Mouse (Mus musculus): ENCODE data around the gene Atrx.
"Not testable (repeated sequence)": the region's sequence is repeated elsewhere in the genome, so short reads cannot be mapped to it uniquely, and the experiment has no call there.

Atrx gene
- long read RNA-seq, experiment 1, partial matches to known transcripts: 15 of 118 reads
- long read RNA-seq, experiment 1, other reads (novel, unspliced or antisense): 93 of 118 reads
- long read RNA-seq, experiment 2, partial matches to known transcripts: 16 of 88 reads
- long read RNA-seq, experiment 2, other reads (novel, unspliced or antisense): 65 of 88 reads

DNA sequence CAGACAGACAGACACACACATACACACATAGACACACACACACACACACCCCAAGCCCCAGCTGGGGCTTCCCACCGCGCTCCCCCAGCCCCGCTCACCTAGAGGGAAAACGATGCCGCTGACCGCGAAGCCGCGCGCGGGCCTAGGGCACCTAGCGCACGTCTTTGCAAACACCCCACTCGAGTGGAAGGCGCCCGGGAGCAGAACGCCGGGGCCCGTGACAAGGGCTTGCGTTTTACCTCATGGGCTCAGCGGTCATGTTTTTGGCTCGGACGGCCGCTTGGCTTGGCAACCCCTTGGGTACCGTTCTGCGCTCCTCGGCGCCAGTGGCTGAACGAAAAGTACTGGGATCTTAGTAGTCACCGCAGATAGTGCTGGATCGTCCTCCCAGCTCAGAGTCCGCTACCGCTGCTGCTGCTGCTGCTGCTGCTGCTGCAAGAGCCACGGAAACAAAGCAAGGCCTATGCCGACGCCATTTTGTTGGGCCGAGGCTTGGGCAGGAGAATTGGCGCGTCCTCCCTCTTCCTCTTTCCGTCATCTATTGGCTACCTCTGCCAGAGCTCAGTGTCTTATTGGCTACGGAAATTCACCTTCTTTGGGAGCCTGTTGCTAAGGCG is at the start of gene Atrx:
Gene Atrx (minus strand): TSS at position 543 of the 617 bp plus-strand sequence.
- intact Hi-C loops (cut with DNase I): loop anchor here (10.0 kb wide), 1 partner anchor 86 kb away; the partner anchor contains the start of genes Cox7b and Magt1

DNA sequence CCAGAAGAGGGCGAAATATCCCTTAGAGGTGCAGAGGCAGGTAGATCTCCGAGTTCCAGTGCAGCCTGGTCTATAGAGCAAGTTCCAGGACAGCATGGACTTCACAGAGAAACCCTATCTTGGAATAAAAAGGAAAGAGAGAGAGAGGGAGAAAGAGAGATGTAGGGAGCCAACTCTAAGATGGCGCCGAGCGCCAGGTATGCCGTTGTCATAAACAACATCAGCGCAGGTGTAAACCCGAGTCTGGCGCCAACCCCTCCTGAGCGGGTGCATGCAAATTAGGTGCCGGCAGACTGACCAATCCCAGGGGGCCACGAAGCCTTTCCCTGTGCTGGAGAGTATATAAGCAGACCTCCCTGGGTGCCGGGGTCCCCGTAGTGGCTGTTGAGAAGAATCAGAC is 27.9 kb upstream of the Atrx start:
- intact Hi-C loops (cut with DNase I): not testable (repeated sequence)

DNA sequence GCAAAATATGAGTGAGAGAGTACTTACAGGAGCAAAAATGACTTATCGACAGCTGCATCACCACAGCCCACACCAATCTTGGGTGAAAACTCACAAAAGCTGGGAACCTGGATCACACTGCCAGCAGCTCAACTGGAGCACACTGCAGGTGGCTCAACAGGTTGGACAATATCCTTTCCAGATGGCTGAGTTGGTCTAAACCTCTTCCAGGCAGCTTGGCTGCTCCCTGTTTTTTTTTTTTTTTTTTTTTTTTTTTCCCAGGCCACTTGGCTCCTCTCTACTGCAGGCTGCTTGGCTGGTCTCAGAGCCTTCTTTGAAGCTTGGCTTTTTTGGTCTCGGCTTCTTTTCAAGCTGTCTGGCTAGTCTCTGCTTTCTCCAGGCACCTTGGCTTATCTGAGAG is 24.8 kb upstream of the Atrx start:
- intact Hi-C loops (cut with DNase I): no loop called here

DNA sequence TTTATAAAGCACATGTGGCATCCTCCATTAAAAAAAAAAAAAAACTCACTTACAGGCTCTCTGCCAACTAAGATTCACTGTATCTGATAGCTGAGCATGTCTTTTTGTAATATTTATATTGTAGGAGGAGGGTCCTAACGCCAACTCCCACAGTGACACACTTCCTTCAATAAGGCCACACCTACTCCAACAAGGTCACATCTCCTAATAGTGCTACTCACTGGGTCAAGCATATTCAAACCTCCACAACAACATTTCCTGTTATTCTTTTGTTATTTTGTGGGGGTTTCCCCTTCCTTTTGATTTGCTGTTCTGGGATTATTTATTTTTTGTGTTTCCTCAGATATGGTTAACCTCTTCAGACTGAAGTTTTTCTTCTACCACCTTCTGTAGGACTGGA is 17.2 kb upstream of the Atrx start:
- intact Hi-C loops (cut with DNase I): no loop called here

DNA sequence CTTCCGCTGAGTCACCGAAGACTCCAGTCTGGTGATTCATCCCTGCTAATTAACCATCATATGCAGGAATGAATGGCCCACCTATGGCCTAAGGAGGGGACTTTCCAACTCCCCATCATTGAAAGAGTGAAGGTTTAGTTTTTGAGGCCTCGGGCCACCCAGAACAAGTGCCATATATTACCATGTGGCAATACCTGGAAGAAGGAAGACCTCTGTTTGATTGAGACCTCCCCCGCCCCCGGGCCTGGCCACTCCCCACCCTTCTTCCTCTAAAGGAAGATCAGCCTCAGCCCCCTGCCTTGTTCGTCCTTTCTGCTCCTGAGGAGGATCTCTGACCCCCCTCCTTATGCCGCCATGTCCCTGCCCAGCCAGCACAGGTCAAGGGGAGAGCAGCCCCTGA is 10.0 kb upstream of the Atrx start:
- intact Hi-C loops (cut with DNase I): no loop called here

DNA sequence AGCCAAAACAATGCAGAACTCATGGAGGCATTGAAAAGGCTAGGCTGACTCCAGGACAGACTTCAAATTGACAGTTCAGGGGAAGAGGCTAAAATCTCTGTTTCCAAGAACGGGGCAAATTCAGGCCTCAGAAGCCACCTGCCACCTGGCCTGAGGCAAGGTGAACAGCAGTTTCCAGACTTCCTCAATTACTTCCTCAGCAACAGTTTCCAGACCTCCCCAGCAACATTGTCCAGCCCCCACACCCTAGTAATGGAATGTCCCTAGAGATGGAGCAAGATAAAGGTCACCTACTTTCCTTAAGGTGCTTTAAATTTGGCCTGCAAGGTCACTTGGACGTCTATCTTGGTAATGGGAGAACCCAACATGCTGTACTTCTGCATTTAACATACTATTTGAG is 8.5 kb upstream of the Atrx start:
- intact Hi-C loops (cut with DNase I): no loop called here

DNA sequence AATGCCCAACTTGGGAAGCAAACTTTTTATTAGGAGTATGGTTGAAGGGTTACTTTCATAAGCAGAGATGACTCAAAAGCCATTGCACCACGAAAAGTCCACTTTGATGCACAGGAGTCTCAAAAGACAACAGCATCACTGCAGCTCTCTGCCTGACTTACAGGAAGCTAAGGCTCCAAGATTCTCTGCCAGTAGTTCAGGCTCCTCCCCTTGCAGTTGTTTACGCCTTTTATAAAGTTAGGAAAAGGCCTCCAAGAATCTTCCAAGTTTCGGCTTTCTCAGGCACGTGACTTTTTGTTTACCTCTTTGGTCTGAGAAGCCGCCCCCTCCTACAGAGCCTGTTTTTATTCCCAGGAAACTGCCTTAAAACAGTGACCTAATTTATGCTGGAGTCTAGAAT is 5.1 kb upstream of the Atrx start:
- intact Hi-C loops (cut with DNase I): no loop called here

DNA sequence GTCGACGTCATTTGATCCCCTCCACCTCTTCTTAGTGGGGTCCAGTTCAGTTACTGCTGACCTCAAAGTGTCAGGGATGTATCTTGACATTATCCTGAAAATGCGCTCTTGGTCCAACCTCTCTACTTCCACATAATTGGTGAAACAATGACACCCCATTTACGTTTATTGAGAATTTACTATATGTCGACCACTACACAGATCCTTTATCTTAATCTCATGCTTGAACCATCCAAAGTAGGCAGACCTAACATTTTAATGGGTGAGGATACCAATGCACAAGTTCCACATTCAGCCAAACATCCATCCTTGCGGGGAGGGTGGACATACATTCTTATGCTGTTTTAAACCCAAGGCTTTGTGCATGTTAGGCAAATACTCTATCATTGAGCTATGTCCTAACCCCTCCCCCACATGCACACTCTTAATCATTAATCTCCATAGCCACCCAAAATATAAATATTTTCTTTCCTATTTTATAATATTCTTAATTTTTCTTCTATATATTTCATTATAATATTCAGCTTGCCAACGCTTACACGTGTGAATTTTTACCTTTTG is 355 bp upstream of the Atrx start:
- intact Hi-C loops (cut with DNase I): loop anchor here (10.0 kb wide), 1 partner anchor 85 kb away; the partner anchor contains the start of genes Cox7b and Magt1

DNA sequence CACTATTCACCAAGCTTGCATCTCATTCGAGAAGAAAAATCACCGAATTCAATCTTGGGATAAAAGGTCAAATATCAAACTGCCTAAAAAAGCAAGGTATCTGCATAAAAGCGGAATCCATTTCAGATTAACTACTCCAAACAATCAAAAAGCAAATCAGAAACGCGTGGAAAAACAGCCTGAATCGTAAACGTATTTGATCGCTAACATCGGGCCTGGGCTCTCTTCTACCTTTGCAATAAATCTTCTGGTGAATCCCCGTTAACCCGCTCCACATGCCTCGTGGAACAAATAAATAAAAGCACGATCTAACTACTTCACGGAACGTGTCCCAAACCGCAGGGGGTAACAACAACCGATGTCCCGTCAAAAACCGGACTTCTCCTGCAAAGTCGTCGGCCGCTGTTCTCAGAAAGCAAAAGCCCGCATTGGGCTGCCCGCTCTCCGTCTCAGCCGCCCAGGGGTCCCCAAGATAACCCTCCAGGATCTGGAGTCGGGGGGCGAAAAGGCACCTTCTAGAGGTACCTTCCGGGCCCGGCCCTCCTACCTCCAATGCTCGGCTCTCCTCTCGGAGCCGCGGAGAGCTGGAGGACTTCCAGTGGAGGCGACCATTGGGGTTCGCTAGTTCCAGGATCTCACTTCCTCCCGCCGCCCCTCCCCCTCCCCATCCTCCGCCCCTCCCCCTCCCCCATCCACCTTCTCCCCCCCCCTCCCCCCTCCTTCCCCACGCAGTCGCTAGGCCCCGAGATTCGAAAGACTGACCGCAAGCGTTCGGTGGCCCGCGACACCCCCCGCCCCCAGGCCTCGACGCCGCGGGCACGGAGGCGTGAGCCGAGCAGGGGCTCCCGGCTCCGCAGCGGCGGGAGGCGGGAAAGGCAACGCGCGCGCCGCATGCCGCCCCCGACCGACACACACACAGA is 1.0 kb downstream of the Atrx start:
- intact Hi-C loops (cut with DNase I): loop anchor here (10.0 kb wide), 1 partner anchor 87 kb away; the partner anchor contains the start of genes Cox7b and Magt1

DNA sequence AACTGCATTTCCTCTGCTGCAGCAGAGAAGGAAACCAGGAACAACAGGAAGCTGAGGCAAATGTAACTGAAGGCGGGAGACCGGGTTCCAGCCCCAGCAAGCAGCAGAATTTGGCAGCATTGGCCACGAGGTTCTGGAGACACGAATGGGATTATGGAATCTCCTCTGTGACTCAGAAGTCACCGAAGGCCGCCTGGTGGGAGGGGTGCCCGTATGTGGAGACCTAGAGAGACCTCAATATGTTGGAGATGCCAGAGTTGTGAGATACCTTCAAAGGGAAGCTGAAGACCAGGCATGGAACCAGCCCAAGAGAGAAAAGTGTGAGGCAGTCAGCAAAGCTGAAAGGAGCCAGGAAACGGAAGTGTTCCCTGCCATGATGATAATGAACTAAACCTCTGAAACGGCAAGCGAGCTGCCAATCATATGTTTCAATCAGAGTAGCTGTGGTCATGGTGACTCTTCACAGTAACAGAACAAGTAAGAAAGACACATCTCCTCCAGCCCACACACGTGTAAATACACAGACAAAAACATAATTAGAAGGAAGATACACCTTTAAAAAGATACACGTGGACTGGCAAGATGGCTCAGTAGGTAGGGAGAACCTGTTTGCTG is 3.0 kb downstream of the Atrx start:
- intact Hi-C loops (cut with DNase I): loop anchor here (10.0 kb wide), 1 partner anchor 89 kb away; the partner anchor contains the start of genes Cox7b and Magt1

DNA sequence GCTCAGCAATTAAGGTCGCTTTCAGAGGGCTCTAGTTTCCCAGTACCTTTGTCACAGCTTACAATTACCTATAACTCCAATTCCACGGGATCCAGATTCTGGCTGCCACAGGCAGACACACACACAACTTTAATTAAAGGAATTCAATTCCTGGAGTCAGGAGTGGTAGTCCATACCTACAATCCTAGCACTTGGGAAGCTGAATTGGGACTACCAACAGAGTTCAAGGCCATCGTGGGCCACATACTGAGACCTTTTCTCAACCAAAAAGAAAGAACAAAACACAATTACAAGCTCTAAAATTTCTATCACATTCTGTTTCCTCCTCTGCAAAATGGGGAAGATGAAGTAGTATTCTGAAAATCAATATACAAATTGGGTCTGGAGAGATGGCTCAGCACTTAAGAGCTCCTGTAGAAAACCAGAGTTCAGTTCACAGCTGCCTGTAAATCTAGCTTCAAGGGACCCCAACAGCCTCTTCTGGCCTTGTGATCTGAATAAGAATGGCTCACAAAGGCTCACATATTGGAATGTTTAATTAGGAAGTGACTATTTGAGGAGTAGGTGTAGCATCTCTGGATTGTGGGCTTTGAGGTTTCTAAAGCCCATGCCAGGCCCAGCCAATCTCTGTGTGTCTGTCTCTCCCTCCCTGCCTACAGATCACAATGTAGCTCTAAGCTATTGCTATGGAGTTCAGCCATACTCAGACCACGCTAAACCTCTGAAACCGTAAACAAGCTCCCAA is 4.7 kb downstream of the Atrx start:
- intact Hi-C loops (cut with DNase I): loop anchor here (10.0 kb wide), 1 partner anchor 90 kb away; the partner anchor contains the start of genes Cox7b and Magt1

DNA sequence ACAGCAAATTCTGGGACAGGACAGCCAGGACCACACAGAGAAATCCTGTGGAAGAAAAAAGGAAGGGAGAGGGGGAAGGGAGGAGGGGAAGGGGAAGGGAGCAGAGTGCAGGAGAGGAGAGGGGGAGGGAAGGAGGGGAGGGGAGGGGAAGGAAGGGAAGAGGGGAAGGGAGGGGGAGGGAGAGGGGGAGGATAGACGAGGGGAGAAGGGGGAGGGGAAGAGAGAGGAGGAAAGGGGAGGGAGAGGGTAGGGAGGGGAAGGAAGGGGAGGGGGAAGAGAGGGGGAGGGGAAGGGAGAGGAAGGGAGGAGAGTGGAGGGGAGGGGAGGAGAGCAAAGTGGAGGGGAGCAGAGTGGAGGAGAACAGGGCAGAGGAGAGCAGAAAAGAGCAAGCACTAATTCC is 5.3 kb downstream of the Atrx start:
- intact Hi-C loops (cut with DNase I): loop anchor here (10.0 kb wide), 1 partner anchor 91 kb away; the partner anchor contains the start of genes Cox7b and Magt1

DNA sequence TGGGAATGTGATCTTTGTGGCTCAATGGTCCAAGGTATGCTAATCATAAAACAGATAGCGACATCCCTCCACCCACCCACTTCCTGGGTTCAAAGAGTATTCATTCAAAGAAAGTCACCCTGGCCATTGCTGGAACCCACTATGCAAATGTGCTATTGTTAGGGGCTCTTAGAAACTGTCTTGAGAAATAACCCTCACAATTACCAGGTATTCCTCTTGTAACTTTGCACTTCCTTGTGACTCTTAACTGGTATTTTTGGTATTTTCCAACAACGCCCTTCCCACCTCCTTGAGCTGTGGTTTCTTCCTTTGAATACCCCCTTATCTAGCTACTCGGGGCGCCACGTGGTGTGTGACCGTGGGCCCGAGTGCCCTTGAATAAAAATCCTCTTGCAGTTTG is 6.2 kb downstream of the Atrx start:
- intact Hi-C loops (cut with DNase I): loop anchor here (10.0 kb wide), 1 partner anchor 92 kb away; the partner anchor contains the start of genes Cox7b and Magt1

DNA sequence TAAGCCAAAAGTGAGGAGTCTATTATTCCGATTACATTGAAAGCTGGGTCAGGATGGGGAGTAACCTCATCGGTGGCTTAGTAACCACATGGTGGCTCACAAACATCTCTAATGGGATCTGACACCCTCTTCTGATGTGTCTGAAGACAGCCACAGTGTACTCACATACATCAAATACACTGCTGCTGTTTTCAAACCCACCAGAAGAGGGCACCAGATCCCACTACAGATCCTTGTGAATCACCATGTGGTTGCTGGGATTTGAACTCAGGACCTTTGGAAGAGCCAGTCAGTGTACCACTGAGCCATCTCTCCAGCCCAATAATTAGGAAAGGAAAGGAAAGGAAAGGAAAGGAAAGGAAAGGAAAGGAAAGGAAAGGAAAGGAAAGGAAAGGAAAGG is 7.8 kb downstream of the Atrx start:
- intact Hi-C loops (cut with DNase I): loop anchor here (10.0 kb wide), 1 partner anchor 93 kb away; the partner anchor contains the start of genes Cox7b and Magt1

DNA sequence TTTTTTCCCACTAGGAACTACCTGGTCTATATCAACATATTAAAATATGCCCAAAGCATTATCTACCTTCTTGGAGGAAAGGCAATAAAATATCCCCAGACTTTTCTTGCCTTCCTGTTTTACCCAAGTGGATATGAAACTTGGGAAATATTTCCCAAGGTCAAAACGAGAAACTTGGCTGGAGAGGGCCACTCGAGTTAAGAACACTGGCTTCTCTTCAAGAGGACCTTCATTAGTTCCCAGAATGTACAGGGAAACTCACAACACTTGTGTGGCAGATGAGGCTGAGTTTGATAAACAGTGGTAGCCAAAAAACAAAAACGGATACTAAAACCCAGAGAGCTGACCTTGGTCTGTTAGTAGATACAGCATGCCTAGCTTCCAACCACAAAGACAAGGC is 17.5 kb downstream of the Atrx start:
- intact Hi-C loops (cut with DNase I): no loop called here

DNA sequence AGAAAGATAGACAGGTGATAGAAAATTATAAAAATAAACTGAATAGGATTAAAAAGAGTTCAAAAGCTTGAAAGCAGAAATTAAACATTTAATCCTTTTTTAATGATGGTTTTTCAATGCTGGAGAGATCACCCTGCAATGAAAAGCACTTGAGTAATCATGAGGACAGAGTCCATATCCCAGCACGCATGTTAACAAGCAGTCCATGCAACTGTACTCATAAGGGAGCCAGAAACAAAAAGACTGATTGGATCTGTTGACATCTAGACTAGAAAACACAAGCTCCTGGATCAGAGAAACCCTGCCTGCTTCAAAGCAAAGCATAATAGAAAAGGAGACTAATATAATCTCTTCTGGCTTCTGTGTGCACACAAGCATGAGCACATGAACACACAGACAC is 27.6 kb downstream of the Atrx start:
- intact Hi-C loops (cut with DNase I): no loop called here

DNA sequence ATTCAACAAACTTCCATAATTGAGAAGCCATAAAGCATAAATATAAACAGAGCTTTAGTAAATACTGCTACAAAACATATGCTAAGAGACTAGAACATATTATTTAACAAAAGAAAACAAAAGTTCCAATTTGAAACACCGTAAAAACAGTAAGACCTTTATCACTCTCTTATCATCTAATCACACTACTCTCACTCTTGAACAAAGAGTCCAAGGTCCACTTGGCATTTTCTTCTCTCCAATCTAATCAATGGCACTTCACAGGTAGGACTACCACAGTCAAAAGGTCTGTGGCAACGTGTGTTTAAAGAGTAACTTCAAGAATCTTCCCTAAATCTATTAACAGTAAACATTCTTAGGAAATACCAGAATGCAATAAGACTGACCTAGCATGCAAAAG is 42.3 kb downstream of the Atrx start:
- intact Hi-C loops (cut with DNase I): no loop called here

DNA sequence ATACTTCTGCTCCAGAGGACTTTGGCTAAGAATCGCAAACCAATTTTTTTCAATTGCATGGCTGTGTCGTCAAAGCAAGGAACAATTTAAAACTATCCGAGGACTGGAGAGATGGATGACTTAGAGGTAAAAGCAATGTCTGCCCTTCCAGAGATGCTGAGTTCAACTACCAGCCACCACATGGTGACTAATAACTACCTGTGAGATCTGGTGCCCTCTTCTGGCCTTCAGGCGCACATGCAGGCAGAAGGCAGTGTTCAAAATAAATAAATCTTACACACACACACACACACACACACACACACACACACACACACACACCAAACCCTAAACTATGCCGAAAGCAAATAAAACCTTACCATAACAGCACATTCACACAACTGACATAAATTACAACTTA is 64.8 kb downstream of the Atrx start:
- intact Hi-C loops (cut with DNase I): no loop called here

DNA sequence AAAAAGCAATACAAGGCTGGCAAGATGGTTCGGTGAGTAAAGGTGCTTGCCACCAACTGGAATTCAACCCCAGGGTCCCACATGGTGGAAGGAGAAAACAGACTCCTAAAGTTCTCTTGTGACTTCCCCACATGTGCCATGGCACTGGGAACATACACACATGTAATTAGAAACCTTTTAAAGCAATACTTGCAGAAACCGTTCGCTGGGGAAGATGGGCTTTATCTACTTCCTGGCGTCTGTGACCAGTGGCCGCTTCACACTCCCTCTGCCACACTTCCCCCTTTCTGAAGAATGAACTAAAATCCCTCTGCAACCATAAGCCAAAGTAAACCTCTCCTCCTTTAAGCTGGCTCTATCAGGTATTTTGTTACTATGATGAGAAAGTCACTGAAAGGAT is 104.7 kb downstream of the Atrx start:
- intact Hi-C loops (cut with DNase I): no loop called here

DNA sequence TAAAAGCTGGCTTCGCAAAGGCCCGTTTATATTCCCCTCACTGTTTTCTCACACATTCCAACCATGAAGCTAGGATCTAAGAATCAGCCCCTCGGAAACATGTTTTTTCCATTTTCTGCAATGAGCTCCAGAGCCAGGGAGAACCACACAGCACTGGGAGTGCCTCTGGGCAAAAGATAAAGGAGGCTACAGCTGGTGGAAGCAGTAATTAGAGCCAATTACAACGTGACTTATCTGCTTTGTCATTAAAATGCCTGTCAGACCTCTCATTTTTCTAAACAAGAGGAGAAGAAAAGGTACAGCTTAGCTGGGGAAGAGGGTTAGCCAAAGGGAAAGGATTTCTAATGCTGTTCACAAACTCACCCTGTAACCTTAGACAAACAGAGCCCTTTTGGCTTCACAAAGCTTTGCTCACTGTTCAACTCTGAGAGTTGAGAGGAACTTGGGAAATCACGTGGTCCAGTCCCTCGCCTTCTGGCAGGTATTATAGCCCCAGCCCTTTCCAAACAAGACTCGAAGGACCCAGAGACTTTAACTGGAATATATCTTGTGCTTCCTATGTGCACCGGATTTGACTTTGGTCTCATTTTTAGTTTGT is 134.3 kb downstream of the Atrx start:
- intact Hi-C loops (cut with DNase I): no loop called here
